Mouse (Mus musculus): ENCODE data around the gene Fuk. TPM values are rescaled to one million over a fixed set of nuclear protein-coding genes. Genes with fewer than 3 reads are reported as not detected.

Fuk gene
- polyA plus RNA-seq, 1 experiment from 2014 or later, result 3.0 TPM

- WGBS (ENCODE audit: insufficient replicate concordance), result 65% methylated on average over 9 of the region's 9 CpGs
- Histone ChIP-seq H3K4me3 (replicated peaks) (no peak overlapping the region), H3K27ac (no peak overlapping the region), H3K4me1 (replicated peaks) (peaks cover 5% of the 10 kb centered on the region; the same call in 1 of the 2 replicates), H3K36me3 (peaks cover 8% of the 10 kb centered on the region), H3K4me2 (no peak overlapping the region), H3K9me3 (replicated peaks) (no peaks in the 10 kb centered on the region), H3K27me3 (no peaks in the 10 kb centered on the region), H3K9ac (no peak overlapping the region)
- no peak for ATAC-seq (ENCODE audit: low read depth)
- DNase-seq, result no peak
Measured at GRCm38 (mm10) chr8:110895254-110895653, 7.0 kb downstream of the Fuk start.

DNA sequence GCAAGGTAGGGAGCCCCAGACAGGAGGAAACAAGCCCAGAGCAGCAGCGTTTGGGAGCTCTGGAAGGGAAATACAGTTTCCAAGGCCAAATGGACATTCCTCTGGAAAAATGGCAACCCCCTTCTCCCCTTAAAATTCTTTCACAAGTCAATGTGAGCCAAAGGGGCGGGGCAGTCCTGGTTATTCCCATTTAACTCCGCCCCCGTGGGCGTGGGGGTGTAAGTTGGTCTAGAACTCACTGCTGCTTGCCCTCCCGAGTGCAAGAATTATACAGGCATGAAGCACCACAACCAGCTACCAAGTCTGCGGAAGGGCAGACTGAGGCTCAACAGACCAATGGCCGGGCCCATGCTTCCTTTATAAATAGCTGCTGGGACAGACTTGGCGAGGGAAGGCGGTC is 7.4 kb downstream of the Fuk start:
- Histone ChIP-seq H3K36me3 (peaks cover 8% of the 10 kb centered on the region), H3K27ac (no peak overlapping the region), H3K27me3 (no peaks in the 10 kb centered on the region), H3K9ac (no peak overlapping the region), H3K4me2 (no peak overlapping the region), H3K9me3 (replicated peaks) (no peaks in the 10 kb centered on the region), H3K4me1 (replicated peaks) (peaks cover 5% of the 10 kb centered on the region; the same call in 1 of the 2 replicates), H3K4me3 (replicated peaks) (no peak overlapping the region)
- no peak for DNase-seq
- ATAC-seq (ENCODE audit: low read depth), result no peak
- WGBS (ENCODE audit: insufficient replicate concordance), result 78% methylated on average over 10 of the region's 10 CpGs

DNA sequence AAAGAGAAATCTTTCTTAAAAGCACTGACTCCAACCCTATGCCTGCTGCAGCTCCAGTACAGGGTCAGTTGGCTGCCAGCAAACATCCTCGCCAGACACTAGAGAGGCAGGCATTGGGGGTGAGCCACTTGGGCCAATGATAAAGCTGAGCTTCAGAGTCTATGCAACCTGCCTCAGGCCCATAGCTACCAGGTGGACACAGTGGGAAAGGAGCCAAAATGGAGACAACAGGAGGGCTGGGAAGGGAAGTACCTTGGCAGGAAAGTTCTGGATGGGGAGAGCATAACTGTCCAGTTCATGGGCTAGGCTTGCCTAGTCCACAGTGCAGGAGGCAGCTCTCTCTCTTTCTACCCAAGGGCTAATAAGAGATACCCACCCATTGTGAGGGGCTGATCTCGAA is 9.4 kb downstream of the Fuk start:
- Histone ChIP-seq H3K36me3 (peaks cover 18% of the 10 kb centered on the region), H3K27me3 (no peaks in the 10 kb centered on the region), H3K4me2 (no peak overlapping the region), H3K4me1 (replicated peaks) (peaks cover 5% of the 10 kb centered on the region; the same call in 1 of the 2 replicates), H3K27ac (no peak overlapping the region), H3K9me3 (replicated peaks) (no peaks in the 10 kb centered on the region), H3K9ac (no peak overlapping the region), H3K4me3 (replicated peaks) (no peak overlapping the region)
- 81% methylated on average over 2 of the region's 2 CpGs for WGBS (ENCODE audit: insufficient replicate concordance)
- DNase-seq, result no peak
- no peak for ATAC-seq (ENCODE audit: low read depth)

DNA sequence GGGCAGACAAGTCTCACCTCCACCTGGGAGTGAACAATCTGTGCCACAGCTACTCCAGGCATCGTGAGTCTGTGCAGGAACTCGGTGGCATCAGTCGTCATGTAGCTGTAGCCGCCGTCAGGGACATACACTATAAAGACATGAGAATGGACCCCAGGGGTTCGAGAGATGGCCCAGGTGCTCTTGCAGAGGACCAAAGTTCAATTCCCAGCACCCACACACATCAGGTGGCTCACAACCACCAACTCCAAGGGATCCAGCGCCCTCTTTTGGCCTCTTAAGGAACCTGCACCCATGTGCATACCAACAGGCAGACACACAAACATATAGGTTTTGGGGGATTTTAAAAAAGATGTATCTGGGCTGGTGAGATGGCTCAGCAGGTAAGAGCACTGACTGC is 10.2 kb downstream of the Fuk start:
- no peak overlapping the region for H3K4me3 ChIP-seq (replicated peaks)
- H3K9ac ChIP-seq, result no peak overlapping the region
- no peak for DNase-seq
- peaks cover 26% of the 10 kb centered on the region for H3K36me3 ChIP-seq
- WGBS (ENCODE audit: insufficient replicate concordance), result 73% methylated on average over 7 of the region's 7 CpGs
- no peaks in the 10 kb centered on the region for H3K9me3 ChIP-seq (replicated peaks)
- H3K27me3 ChIP-seq, result no peaks in the 10 kb centered on the region
- no peak for ATAC-seq (ENCODE audit: low read depth)
- no peak overlapping the region for H3K27ac ChIP-seq
- H3K4me1 ChIP-seq (replicated peaks), result peaks cover 5% of the 10 kb centered on the region; the same call in 1 of the 2 replicates
- H3K4me2 ChIP-seq, result no peak overlapping the region

DNA sequence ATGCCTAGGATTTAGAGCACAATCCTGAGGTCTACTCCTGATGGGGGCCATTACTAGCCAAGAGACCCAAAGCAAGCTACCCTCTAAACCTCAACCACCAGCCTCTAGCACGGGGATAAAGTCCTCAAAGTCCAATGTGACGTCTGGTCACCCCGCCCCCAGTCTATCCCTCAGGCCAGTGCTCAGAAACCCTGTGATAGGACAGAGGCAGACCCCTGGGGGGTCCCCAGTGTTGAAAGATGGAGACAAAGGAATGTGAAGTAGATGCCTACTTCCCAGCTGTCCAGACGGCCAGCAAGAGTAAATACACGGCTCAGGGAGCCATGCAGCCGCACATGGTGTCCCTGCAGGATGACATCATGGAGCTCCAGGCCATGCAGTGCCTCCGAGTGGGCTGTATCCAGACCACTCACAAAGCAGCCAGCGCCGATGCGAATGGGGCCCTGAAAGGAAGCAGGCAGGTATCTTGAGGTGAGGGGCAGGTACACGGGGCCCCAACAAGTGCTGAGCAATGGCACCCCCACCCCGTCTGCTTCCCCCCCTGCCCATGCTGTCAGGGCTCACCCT is 12.3 kb downstream of the Fuk start:
- no peak overlapping the region for H3K4me2 ChIP-seq
- DNase-seq, result no peak

DNA sequence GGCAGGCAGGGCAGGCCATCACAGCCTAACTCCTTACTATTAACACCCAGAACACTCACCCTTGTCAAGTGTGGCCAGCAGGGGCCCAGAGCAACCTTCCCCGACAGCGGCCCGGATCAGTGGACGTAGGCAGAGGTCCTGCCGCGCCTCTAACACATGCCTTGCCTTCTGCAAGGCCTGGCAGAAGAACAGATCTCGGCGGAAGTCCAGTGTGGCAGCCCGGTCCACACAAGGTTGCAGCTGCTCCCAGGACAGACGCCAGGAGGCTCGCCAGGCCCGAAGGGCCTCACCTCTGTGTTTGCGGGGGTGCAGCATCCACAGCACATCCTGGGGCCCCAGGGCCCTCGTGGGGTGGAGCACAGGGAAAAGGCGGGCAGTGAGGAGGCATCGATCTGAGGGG is 13.4 kb downstream of the Fuk start:
- H3K27ac ChIP-seq, result no peak overlapping the region
- peaks cover 40% of the 10 kb centered on the region for H3K36me3 ChIP-seq
- DNase-seq (no peak), ATAC-seq (ENCODE audit: low read depth) (no peak)
- H3K9me3 ChIP-seq (replicated peaks), result no peaks in the 10 kb centered on the region
- WGBS (ENCODE audit: insufficient replicate concordance), result 83% methylated on average over 16 of the region's 16 CpGs
- H3K9ac ChIP-seq, result no peak overlapping the region
- H3K4me3 ChIP-seq (replicated peaks), result no peak overlapping the region
- no peaks in the 10 kb centered on the region for H3K27me3 ChIP-seq
- H3K4me2 ChIP-seq, result no peak overlapping the region
- H3K4me1 ChIP-seq (replicated peaks), result no peaks in the 10 kb centered on the region; the same call in 1 of the 2 replicates

More for the DNA sequence above, 12.3 kb downstream of the Fuk start:
- peaks cover 3% of the 10 kb centered on the region; the same call in 1 of the 2 replicates for H3K4me1 ChIP-seq (replicated peaks)
- no peaks in the 10 kb centered on the region for H3K9me3 ChIP-seq (replicated peaks)
- 73% methylated on average over 12 of the region's 12 CpGs for WGBS (ENCODE audit: insufficient replicate concordance)
- H3K27ac ChIP-seq, result no peak overlapping the region
- H3K27me3 ChIP-seq, result no peaks in the 10 kb centered on the region
- H3K9ac ChIP-seq, result no peak overlapping the region
- no peak overlapping the region for H3K4me3 ChIP-seq (replicated peaks)
- H3K36me3 ChIP-seq, result peaks cover 37% of the 10 kb centered on the region
- ATAC-seq (ENCODE audit: low read depth), result peak; percentile 40; the same call in 1 of the 2 replicates

GRCm38 (mm10) chr8:110888441-110888840 is 13.8 kb downstream of the Fuk start:
- H3K27ac ChIP-seq, result no peak overlapping the region
- 85% methylated on average over 8 of the region's 8 CpGs for WGBS (ENCODE audit: insufficient replicate concordance)
- peaks cover 45% of the 10 kb centered on the region for H3K36me3 ChIP-seq
- H3K9me3 ChIP-seq (replicated peaks), result no peaks in the 10 kb centered on the region
- H3K27me3 ChIP-seq, result no peaks in the 10 kb centered on the region
- ATAC-seq (ENCODE audit: low read depth) (no peak), DNase-seq (no peak)
- H3K4me3 ChIP-seq (replicated peaks), result no peak overlapping the region
- H3K9ac ChIP-seq, result no peak overlapping the region
- no peak overlapping the region for H3K4me2 ChIP-seq
- H3K4me1 ChIP-seq (replicated peaks), result no peaks in the 10 kb centered on the region; the same call in 1 of the 2 replicates

DNA sequence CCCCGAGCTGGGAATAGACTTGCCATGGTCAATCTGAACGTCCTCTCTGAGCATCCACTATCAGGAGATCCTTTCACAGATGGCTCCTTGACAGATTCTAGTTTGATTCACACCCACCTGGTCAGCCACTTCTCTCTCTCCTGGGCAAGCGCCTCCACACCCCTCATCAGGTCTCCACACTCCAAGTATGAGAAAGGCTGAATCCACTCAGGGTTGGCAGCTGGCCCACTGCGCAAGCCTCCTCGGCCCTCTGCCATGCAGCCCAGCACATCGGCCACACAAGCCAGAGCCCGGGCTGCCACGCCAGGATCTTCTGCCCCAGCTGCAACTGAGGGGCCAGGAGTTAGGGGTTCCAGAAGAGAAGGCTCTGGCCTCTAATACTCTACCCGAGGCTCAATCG is 14.7 kb downstream of the Fuk start:
- WGBS (ENCODE audit: insufficient replicate concordance), result 82% methylated on average over 10 of the region's 10 CpGs
- H3K4me2 ChIP-seq, result no peak overlapping the region

GRCm38 (mm10) chr8:110886634-110887033 is 15.7 kb downstream of the Fuk start:
- no peak for DNase-seq
- no peaks in the 10 kb centered on the region for H3K9me3 ChIP-seq (replicated peaks)
- H3K9ac ChIP-seq, result no peak overlapping the region
- no peaks in the 10 kb centered on the region; the same call in 1 of the 2 replicates for H3K4me1 ChIP-seq (replicated peaks)
- 76% methylated on average over 3 of the region's 3 CpGs for WGBS (ENCODE audit: insufficient replicate concordance)
- no peak overlapping the region for H3K27ac ChIP-seq
- no peak for ATAC-seq (ENCODE audit: low read depth)
- no peak overlapping the region for H3K4me2 ChIP-seq
- no peak overlapping the region for H3K4me3 ChIP-seq (replicated peaks)
- peaks cover 59% of the 10 kb centered on the region for H3K36me3 ChIP-seq
- H3K27me3 ChIP-seq, result no peaks in the 10 kb centered on the region

More for the DNA sequence above, 14.7 kb downstream of the Fuk start:
- H3K4me1 ChIP-seq (replicated peaks), result no peaks in the 10 kb centered on the region; the same call in 1 of the 2 replicates
- H3K4me3 ChIP-seq (replicated peaks), result no peak overlapping the region
- no peak overlapping the region for H3K27ac ChIP-seq
- DNase-seq (no peak), ATAC-seq (ENCODE audit: low read depth) (no peak)
- H3K9ac ChIP-seq, result no peak overlapping the region
- H3K9me3 ChIP-seq (replicated peaks), result no peaks in the 10 kb centered on the region
- H3K36me3 ChIP-seq, result peaks cover 54% of the 10 kb centered on the region
- no peaks in the 10 kb centered on the region for H3K27me3 ChIP-seq

DNA sequence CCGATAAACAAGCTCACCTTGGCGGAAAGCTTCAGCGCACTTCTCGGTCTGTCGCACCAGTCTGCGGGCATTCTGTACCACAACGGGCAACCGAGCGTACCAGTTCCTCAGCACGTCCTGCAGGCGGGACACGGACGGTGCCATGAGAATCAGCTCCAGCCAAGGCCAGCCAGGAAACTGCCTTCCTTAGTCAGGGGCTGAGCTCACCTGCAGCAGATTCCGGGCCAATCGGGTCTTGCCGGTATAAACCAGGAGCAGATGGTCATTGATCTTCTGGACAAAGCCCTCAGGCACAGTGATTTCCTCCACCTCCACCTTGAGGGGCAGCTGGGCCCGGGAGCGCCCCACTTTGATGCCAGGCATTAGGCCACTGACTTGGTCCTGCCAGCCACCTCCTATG is 18.5 kb downstream of the Fuk start:
- H3K36me3 ChIP-seq, result peaks cover 79% of the 10 kb centered on the region
- no peak overlapping the region for H3K27ac ChIP-seq
- H3K4me2 ChIP-seq, result no peak overlapping the region
- H3K4me3 ChIP-seq (replicated peaks), result no peak overlapping the region
- no peaks in the 10 kb centered on the region for H3K9me3 ChIP-seq (replicated peaks)
- no peak for DNase-seq
- no peak overlapping the region for H3K9ac ChIP-seq
- no peaks in the 10 kb centered on the region for H3K4me1 ChIP-seq (replicated peaks)
- no peak for ATAC-seq (ENCODE audit: low read depth)
- H3K27me3 ChIP-seq, result no peaks in the 10 kb centered on the region
- WGBS (ENCODE audit: insufficient replicate concordance), result 92% methylated on average over 18 of the region's 18 CpGs

- Histone ChIP-seq H3K36me3 (peaks cover 81% of the 10 kb centered on the region), H3K27me3 (no peaks in the 10 kb centered on the region), H3K27ac (no peak overlapping the region), H3K9ac (no peak overlapping the region), H3K9me3 (replicated peaks) (no peaks in the 10 kb centered on the region), H3K4me2 (no peak overlapping the region), H3K4me3 (replicated peaks) (no peak overlapping the region), H3K4me1 (replicated peaks) (peaks cover 15% of the 10 kb centered on the region)
- WGBS (ENCODE audit: insufficient replicate concordance), result 89% methylated on average over 10 of the region's 10 CpGs
- ATAC-seq (ENCODE audit: low read depth) (no peak), DNase-seq (no peak)
Measured at GRCm38 (mm10) chr8:110881741-110882310, 20.5 kb downstream of the Fuk start.

DNA sequence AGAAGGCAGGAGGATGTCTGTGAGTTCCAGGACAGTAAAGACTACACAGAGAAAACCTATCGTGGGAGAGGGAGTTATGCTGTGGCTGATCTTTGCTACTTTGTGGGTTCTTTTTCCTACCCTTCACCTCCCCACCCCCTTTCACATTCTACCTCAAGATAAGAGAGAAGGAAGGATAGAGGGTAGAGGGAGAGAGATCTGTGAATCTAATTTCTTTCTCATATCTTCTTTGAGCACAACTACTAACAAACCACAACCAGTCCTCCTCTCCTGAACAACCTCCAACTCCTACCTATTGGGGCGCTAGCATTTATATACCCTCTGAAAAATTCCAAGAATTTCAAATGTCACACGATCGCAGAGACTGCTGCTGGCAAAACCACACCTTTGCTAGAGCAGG is 24.4 kb downstream of the Fuk start:
- 18% methylated on average over 4 of the region's 4 CpGs for WGBS (ENCODE audit: insufficient replicate concordance)
- DNase-seq (no peak), ATAC-seq (ENCODE audit: low read depth) (peak; percentile 77)
- Histone ChIP-seq H3K4me3 (replicated peaks) (no peak overlapping the region), H3K9ac (no peak overlapping the region; the same call in 1 of the 2 replicates), H3K9me3 (replicated peaks) (no peaks in the 10 kb centered on the region), H3K27ac (peak overlapping the region; percentile 63), H3K4me2 (no peak overlapping the region), H3K27me3 (no peaks in the 10 kb centered on the region), H3K4me1 (replicated peaks) (peaks cover 16% of the 10 kb centered on the region), H3K36me3 (peaks cover 96% of the 10 kb centered on the region)
